Mouse (Mus musculus): ENCODE results near the gene Adcy3.

- no peak for TF ChIP-seq CTCF (IDR thresholded peaks at IDR 0.05; ENCODE audit: extremely low read depth, insufficient read depth, insufficient read length, insufficient replicate concordance)
- TF ChIP-seq POLR2A (IDR thresholded peaks at IDR 0.05; ENCODE audit: low read depth, low read length): no peak
Measured at GRCm38 (mm10) chr12:4083441-4083840, 49.5 kb upstream of the Adcy3 start.
